Mouse (Mus musculus): ENCODE data around the gene Zic1.

The Zic1 gene

GRCm38 (mm10) chr9:91352786-91353185 is 12.8 kb downstream of the Zic1 start:
- peak; percentile 54 for DNase-seq

GRCm38 (mm10) chr9:91351961-91352411 is 13.6 kb downstream of the Zic1 start:
- peak; percentile 39 for DNase-seq

GRCm38 (mm10) chr9:91351361-91351760 is 14.2 kb downstream of the Zic1 start:
- DNase-seq = peak; percentile 10

- peak; percentile 63 for DNase-seq
Observed at GRCm38 (mm10) chr9:91350861-91351291, 14.7 kb downstream of the Zic1 start.

GRCm38 (mm10) chr9:91350211-91350791 is 15.3 kb downstream of the Zic1 start:
- DNase-seq = peak; percentile 40

GRCm38 (mm10) chr9:91348746-91349145 is 16.9 kb downstream of the Zic1 start:
- no peak for DNase-seq

GRCm38 (mm10) chr9:91347591-91347990 is 18.0 kb downstream of the Zic1 start:
- no peak for DNase-seq
